Mouse (Mus musculus) telencephalon, adult 2 months (tissue): ENCODE measurements at regions not wholly inside any gene's neighbourhood (a gene's known extent, or its start where the extent isn't known, plus 50 kb on each side); places are given as distances from the start of the nearest gene placed in this dataset.
A peak's percentile ranks its signal among the peaks of the same experiment; 100 is the strongest.

Source experiments
- DNase-seq: peaks from one replicate; pipeline ENCODE4 v3.0.0-alpha.2; 2011; ENCODE audit warnings: low read depth, low spot score

- no peak for DNase-seq
These were observed 104.5 kb downstream of the Pabpc4l start for GRCm38 (mm10) chr3:46343508-46343907.

- DNase-seq: no peak
These were observed 107.3 kb downstream of the Pabpc4l start for GRCm38 (mm10) chr3:46340648-46341280.

GRCm38 (mm10) chr3:46334519-46334918, 113.5 kb downstream of the Pabpc4l start:
- peak; percentile 58 for DNase-seq

GRCm38 (mm10) chr3:46324925-46325324, 123.1 kb downstream of the Pabpc4l start:
- no peak for DNase-seq
